Mouse (Mus musculus): ENCODE data around the gene Msrb2.

DNA sequence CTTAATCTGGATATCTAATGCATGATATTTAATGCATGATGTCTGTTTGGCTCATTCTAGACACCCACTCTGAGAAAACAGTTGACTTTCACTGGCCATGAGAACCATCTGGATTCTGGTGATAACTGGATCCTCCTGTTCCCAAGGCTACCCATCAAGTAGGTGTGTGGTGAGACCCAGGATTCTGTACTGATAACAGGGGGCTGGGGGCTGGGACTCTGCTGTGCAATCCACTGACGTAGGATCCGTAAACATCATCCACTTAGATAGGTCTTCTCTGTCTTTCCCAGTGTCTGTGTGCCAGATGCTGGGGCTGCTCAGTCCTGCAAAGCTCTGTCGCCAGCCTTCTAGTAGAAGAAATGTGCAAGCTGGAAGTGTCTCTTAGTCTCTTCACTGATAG lies 22.8 kb upstream of the Msrb2 start:
- TF ChIP-seq HCFC1 (IDR thresholded peaks at IDR 0.05; ENCODE audit: borderline replicate concordance, insufficient read depth, low read length) (no peak), ZC3H11A (IDR thresholded peaks at IDR 0.05; ENCODE audit: borderline replicate concordance, low read depth, low read length) (no peak), MAFK (IDR thresholded peaks at IDR 0.05; ENCODE audit: insufficient read depth, low read depth, low read length) (no peak)
